Mouse (Mus musculus) myocyte (in vitro differentiated cells): ENCODE results near the gene Tarbp1. TPM values are rescaled to one million over a fixed set of nuclear protein-coding genes. Genes with fewer than 3 reads are reported as not detected.
"Not testable (repeated sequence)": the region's sequence is repeated elsewhere in the genome, so short reads cannot be mapped to it uniquely, and the experiment has no call there.

Experiments
- H3K27me3 ChIP-seq: one replicate; pipeline ENCODE4 v1.6.1; 2011; ENCODE audit not compliant: control insufficient read depth, insufficient read depth, insufficient read length
- H3K36me3 ChIP-seq: one replicate; pipeline ENCODE4 v1.6.1; 2011; ENCODE audit not compliant: control insufficient read depth, insufficient read depth
- H3K4me2 ChIP-seq: one replicate; pipeline ENCODE4 v1.6.1; 2011; ENCODE audit warnings: low read depth, control low read depth
- H3K4me3 ChIP-seq: one replicate; pipeline ENCODE4 v1.5.1; 2011; ENCODE audit warnings: mild to moderate bottlenecking, control low read depth, moderate library complexity
- H3K79me2 ChIP-seq: one replicate; pipeline ENCODE4 v1.6.1; 2011; ENCODE audit not compliant: control insufficient read depth, insufficient read depth
- H3ac ChIP-seq: one replicate; pipeline ENCODE4 v1.6.1; 2011; ENCODE audit not compliant: control insufficient read depth, insufficient read length
- CEBPB ChIP-seq: IDR thresholded peaks from 2 replicates; pipeline ENCODE4 v1.6.1; 2011; ENCODE audit warnings: mild to moderate bottlenecking, moderate library complexity; ENCODE audit not compliant: poor library complexity, insufficient read depth, severe bottlenecking
- E2F4 ChIP-seq: IDR thresholded peaks from one replicate; pipeline ENCODE4 v1.6.1; 2011; ENCODE audit warnings: mild to moderate bottlenecking, control low read depth, moderate library complexity; ENCODE audit not compliant: insufficient read depth
- MAX ChIP-seq: IDR thresholded peaks from one replicate; pipeline ENCODE4 v1.6.1; 2011; ENCODE audit warnings: low read depth, mild to moderate bottlenecking, control low read depth
- MYOD1 ChIP-seq, 3 experiments: IDR thresholded peaks; one replicate each; pipeline ENCODE4 v1.6.1; 2011; ENCODE audit warnings: control low read depth in 2 of 3, low read depth in 2 of 3, mild to moderate bottlenecking in 2 of 3, moderate library complexity in 1 of 3; ENCODE audit not compliant: insufficient read length in 2 of 3, control insufficient read depth in 1 of 3
- MYOG ChIP-seq, 3 experiments: IDR thresholded peaks; one replicate each; pipeline ENCODE4 v1.6.1; 2011; ENCODE audit warnings: control low read depth in 2 of 3, low read depth in 2 of 3, mild to moderate bottlenecking in 2 of 3; ENCODE audit not compliant: insufficient read length in 2 of 3, control insufficient read depth in 1 of 3, insufficient read depth in 1 of 3
- POLR2A ChIP-seq: IDR thresholded peaks from one replicate; pipeline ENCODE4 v1.6.1; 2011; ENCODE audit warnings: low read depth, mild to moderate bottlenecking, control low read depth, moderate library complexity; ENCODE audit not compliant: insufficient read length
- POLR2AphosphoS2 ChIP-seq: IDR thresholded peaks from one replicate; pipeline ENCODE4 v1.6.1; 2011; ENCODE audit warnings: low read depth, control low read depth; ENCODE audit not compliant: insufficient read length
- REST ChIP-seq: IDR thresholded peaks from one replicate; pipeline ENCODE4 v1.6.1; 2011; ENCODE audit warnings: mild to moderate bottlenecking, control low read depth, moderate library complexity; ENCODE audit not compliant: insufficient read depth, insufficient read length
- SRF ChIP-seq: IDR thresholded peaks from one replicate; pipeline ENCODE4 v1.6.1; 2011; ENCODE audit warnings: low read depth; ENCODE audit not compliant: control insufficient read depth, insufficient read length
- TCF12 ChIP-seq: IDR thresholded peaks from one replicate; pipeline ENCODE4 v1.6.1; 2011; ENCODE audit warnings: mild to moderate bottlenecking, control low read depth; ENCODE audit not compliant: poor library complexity, insufficient read depth, severe bottlenecking
- TCF3 ChIP-seq: IDR thresholded peaks from one replicate; pipeline ENCODE4 v1.6.1; 2011; ENCODE audit warnings: low read depth, control low read depth; ENCODE audit not compliant: insufficient read length
- USF1 ChIP-seq: IDR thresholded peaks from one replicate; pipeline ENCODE4 v1.6.1; 2011; ENCODE audit warnings: low read depth, mild to moderate bottlenecking, control low read depth, moderate library complexity
- polyA plus RNA-seq: library from polyadenylated mRNA; unstranded; fragments of >200 nt; fragmentation: generic; extraction: Trizol; gene quantifications from one replicate; pipeline ENCODE4 v1.2.1, GENCODE M21; 2012; ENCODE audit warnings: missing spikeins

The Tarbp1 gene
- polyA plus RNA-seq, 1 experiment, result 1.7 TPM

DNA sequence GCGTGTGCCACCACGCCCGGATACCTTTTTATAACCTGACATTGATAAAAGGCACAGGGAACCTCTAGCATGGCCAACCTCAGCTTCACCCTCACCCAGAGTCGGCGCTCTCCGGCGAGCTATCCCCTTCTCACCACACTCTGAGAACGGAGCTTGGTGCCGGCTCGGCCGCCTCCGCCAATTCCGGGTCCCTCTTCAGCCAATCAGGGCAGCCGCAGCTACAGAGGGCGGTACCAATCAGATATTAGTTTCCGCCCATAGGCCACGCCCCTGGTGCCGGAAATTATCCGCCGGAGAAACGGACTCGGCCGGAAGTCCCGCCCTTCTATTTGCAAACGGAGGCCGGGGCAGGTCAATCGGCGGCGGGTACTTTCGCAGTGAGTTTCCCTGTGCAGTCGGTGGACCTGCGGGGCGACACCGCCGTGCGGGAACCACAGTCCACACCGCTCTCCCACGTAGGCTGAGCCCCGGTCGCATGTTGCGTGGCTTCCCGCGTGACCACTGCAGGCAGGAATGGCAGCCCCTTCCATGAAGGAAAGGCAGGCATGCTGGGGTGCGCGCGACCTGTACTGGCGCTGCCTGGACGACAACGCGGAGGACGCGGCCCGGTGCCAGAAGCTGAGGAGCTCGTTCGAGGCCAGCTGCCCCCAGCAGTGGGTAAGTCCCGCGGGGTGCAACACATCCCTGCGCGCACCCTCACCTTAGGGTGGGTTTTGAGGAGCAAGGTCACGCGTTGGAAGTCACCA, 52.5 kb downstream of the Tarbp1 start, which contains the start of gene Coa6:
Coa6 (plus strand) TSS at position 342 of the 746 bp plus-strand sequence.
- no peaks in the 10 kb centered on the region for H3K27me3 ChIP-seq
- peak within 1 kb of the TSS; percentile 77 for H3K4me2 ChIP-seq
- H3K36me3 ChIP-seq, result peaks cover 20% of the 10 kb centered on the region
- H3K4me3 ChIP-seq, result peak within 1 kb of the TSS; percentile 81
- TF ChIP-seq E2F4 (peak; percentile 36), POLR2AphosphoS2 (peak; percentile 74), TCF12 (no peak), POLR2A (peak; percentile 69), TCF3 (no peak), REST (no peak), MYOG (IDR thresholded peaks at IDR 0.05; ENCODE audit: control insufficient read depth in 1 of 3, insufficient read depth in 1 of 3, insufficient read length in 2 of 3, low read depth in 2 of 3) (no peak), MAX (no peak), USF1 (no peak), MYOD1 (IDR thresholded peaks at IDR 0.05; ENCODE audit: control insufficient read depth in 1 of 3, insufficient read length in 2 of 3, low read depth in 2 of 3) (peak in 1 of 3 experiments; percentile 46), SRF (no peak), CEBPB (no peak)
- H3K79me2 ChIP-seq, result peaks cover 7% of the 10 kb centered on the region
- peak within 1 kb of the TSS; percentile 73 for H3ac ChIP-seq

DNA sequence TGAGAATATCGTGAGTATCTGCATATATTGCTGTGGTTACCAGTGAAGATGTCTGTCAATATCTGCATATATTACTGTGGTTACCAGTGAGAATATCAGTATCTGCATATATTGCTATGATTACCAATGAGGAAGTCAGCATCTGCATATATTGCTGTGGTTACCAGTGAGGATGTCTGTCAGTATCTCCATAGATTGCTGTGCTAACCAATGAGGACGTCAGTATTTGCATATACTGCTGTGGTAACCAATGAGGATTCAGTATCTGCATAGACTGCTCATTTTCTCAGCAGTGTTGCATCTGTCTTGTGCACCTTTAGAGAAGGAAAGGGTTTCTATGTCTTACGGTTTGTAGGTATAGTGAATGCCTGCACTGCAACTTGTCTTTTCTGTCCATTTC, 54.0 kb downstream of the Tarbp1 start:
- peaks cover 7% of the 10 kb centered on the region for H3K79me2 ChIP-seq
- H3ac ChIP-seq, result no peak overlapping the region
- H3K4me3 ChIP-seq, result no peak overlapping the region
- TF ChIP-seq MAX, result no peak
- no peak for TF ChIP-seq MYOD1 (IDR thresholded peaks at IDR 0.05; ENCODE audit: control insufficient read depth in 1 of 3, insufficient read length in 2 of 3, low read depth in 2 of 3)
- H3K36me3 ChIP-seq, result peaks cover 10% of the 10 kb centered on the region
- H3K27me3 ChIP-seq, result no peaks in the 10 kb centered on the region
- H3K4me2 ChIP-seq, result no peak overlapping the region

DNA sequence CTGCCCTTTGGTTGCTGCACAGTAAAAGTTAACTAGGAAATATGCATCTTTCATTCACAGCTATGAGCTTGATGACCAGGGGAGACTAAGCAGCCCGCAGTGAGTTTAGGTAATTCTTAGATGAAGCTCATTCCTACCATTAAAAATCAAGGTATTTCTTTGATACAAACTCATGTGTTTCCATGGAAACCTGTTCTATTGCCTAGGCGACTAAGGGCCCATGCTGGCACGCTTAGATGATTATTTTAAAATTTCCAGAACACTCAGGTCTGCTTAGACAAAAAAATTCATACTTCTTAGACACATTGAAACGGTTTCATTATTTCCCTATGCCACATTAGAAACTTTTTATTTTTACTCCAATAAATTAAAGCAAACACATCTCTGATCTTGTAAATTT, 69.8 kb downstream of the Tarbp1 start:
- Histone ChIP-seq H3K27me3 (peaks cover 5% of the 10 kb centered on the region), H3K79me2 (no peaks in the 10 kb centered on the region), H3K4me2 (no peak overlapping the region), H3K4me3 (no peak overlapping the region), H3K36me3 (no peaks in the 10 kb centered on the region), H3ac (no peak overlapping the region)
- no peak for TF ChIP-seq TCF3
- TF ChIP-seq TCF12, result no peak
- no peak for TF ChIP-seq REST
- no peak for TF ChIP-seq SRF
- no peak for TF ChIP-seq CEBPB
- TF ChIP-seq E2F4, result no peak
- TF ChIP-seq POLR2AphosphoS2, result no peak
- TF ChIP-seq POLR2A, result no peak
- no peak for TF ChIP-seq MYOD1 (IDR thresholded peaks at IDR 0.05; ENCODE audit: control insufficient read depth in 1 of 3, insufficient read length in 2 of 3, low read depth in 2 of 3)
- TF ChIP-seq MYOG (IDR thresholded peaks at IDR 0.05; ENCODE audit: control insufficient read depth in 1 of 3, insufficient read depth in 1 of 3, insufficient read length in 2 of 3, low read depth in 2 of 3), result no peak
- TF ChIP-seq USF1, result no peak
- TF ChIP-seq MAX, result no peak

DNA sequence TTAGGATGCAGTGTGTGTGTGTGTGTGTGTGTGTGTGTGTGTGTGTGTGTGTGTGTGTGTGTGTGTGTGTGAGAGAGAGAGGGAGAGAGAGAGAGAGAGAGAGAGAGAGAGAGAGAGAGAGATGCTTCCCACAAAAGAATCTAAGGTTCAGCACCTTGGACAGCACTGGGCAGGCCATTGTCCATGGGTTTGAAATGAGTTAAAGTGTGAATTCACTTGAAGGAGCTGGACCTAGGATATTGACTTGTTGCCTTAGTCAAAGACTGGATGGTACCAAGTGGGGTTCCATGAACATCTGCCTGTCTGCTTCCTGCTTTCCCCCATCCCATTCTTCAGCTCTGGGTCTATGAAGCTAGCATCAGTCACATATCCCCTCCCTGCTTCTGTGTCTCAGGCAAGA, 70.3 kb downstream of the Tarbp1 start:
- TF ChIP-seq REST, result peak; percentile 79
- H3K79me2 ChIP-seq, H3K4me3 ChIP-seq, H3K36me3 ChIP-seq, H3K4me2 ChIP-seq, H3K27me3 ChIP-seq, H3ac ChIP-seq: not testable (repeated sequence)

DNA sequence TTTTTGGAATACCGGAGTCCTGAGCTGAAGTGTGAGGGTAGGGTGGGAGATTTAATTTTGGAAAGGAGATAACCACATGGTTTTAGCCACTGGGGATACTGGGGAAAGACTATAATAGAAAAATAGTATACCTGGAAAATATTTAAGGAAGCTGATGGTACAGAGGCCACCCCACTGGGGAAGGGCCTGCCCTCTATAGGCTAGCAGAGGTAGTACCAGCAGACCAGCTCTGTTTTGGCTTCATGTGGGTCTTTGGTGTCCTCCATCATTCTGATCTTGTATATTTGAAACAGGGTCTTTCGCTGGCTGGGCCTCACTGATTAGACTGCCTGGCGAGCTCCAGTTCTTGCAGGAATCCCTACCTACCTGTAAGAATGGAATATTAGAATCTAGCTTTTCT, 76.5 kb downstream of the Tarbp1 start:
- Histone ChIP-seq H3K27me3 (peaks cover 19% of the 10 kb centered on the region), H3ac (no peak overlapping the region), H3K79me2 (no peaks in the 10 kb centered on the region), H3K4me3 (no peak overlapping the region), H3K4me2 (no peak overlapping the region), H3K36me3 (no peaks in the 10 kb centered on the region)
- TF ChIP-seq MAX (no peak), TCF12 (no peak), E2F4 (no peak), POLR2A (no peak), SRF (no peak), MYOD1 (IDR thresholded peaks at IDR 0.05; ENCODE audit: control insufficient read depth in 1 of 3, insufficient read length in 2 of 3, low read depth in 2 of 3) (no peak), TCF3 (no peak), MYOG (IDR thresholded peaks at IDR 0.05; ENCODE audit: control insufficient read depth in 1 of 3, insufficient read depth in 1 of 3, insufficient read length in 2 of 3, low read depth in 2 of 3) (no peak), USF1 (no peak), REST (no peak), CEBPB (no peak), POLR2AphosphoS2 (no peak)
